In the genomic region with DNA sequence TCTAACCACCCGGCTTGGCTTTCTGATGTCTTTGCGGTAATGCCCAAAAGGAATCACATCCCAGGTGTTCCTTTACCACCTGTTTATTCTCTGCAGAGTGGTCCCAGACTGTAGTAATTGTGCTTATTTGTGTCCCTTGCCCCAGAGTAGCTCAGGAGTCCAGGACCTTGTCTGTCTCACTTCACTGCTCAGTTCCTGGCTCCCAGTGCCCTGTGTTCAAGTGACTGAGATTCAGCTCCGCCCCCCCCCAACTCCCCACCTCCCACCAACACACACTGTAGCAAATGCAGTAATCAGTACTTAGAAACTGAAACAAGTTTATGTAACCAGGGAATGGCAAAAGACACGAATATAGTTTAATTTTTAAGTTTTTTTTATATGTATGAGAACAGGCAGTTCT, we compare ENCODE assay signal across 22 mouse cellular contexts. TPM values are rescaled to one million over a fixed set of nuclear protein-coding genes. Genes with fewer than 3 reads are reported as not detected.
DNase-seq lines count a peak whose midpoint lies in the region; ATAC-seq and TF ChIP-seq lines count a peak whose summit lies in the region.
"Had no signal": no experiment of that assay in that cellular context is flagged by ENCODE, and none has a peak within 500 bp of the region (broad histone marks: within the 10 kb centered on the region; RNA-seq: fewer than 3 reads in every experiment).

No protein-coding gene starts in this region.

- no peak for TF ChIP-seq CTCF in small intestine, adult 2 months (IDR thresholded peaks at IDR 0.05; ENCODE audit: extremely low read depth, insufficient read length, insufficient replicate concordance, low read depth, low read length)

- no peaks in the 10 kb centered on the region for H3K4me1 ChIP-seq in kidney, embryonic 16.5 days (ENCODE audit: insufficient read depth, low read length)
- H3K4me1 ChIP-seq in kidney, embryonic 15.5 days = peaks cover 4% of the 10 kb centered on the region; the same call in 1 of the 2 replicates
- H3K4me1 ChIP-seq in small intestine, adult 2 months (ENCODE audit: control insufficient read depth, insufficient read depth, insufficient read length, low read length) = peaks cover 24% of the 10 kb centered on the region; the same call in 1 of the 2 replicates
- H3K4me1 ChIP-seq in midbrain, embryonic 14.5 days (ENCODE audit: control insufficient read depth, insufficient read depth, low read length) = no peaks in the 10 kb centered on the region
- H3K4me1 ChIP-seq: embryonic facial prominence, embryonic 12.5 days; heart, embryonic 10.5 days; hindbrain, embryonic 12.5 days had no signal

- H3K4me2 ChIP-seq in kidney, embryonic 16.5 days (replicated peaks; ENCODE audit: low read depth, low read length) = no peak overlapping the region
- no peak overlapping the region for H3K4me2 ChIP-seq in kidney, embryonic 15.5 days
- H3K4me2 ChIP-seq in midbrain, embryonic 14.5 days (ENCODE audit: low read length) = no peak overlapping the region
- H3K4me2 ChIP-seq: embryonic facial prominence, embryonic 12.5 days; forebrain, embryonic 15.5 days; hindbrain, embryonic 12.5 days had no signal

- H3K4me3 ChIP-seq in kidney, embryonic 16.5 days (ENCODE audit: low read length) = no peak overlapping the region
- H3K4me3 ChIP-seq in kidney, embryonic 15.5 days (replicated peaks) = no peak overlapping the region
- H3K4me3 ChIP-seq in small intestine, adult 2 months (ENCODE audit: low read depth, low read length) = no peak overlapping the region
- H3K4me3 ChIP-seq in midbrain, embryonic 14.5 days (replicated peaks; ENCODE audit: low read depth, low read length) = no peak overlapping the region
- H3K4me3 ChIP-seq: embryonic facial prominence, embryonic 12.5 days; forebrain, embryonic 15.5 days; heart, embryonic 10.5 days; hindbrain, embryonic 12.5 days had no signal

- H3K36me3 ChIP-seq in kidney, embryonic 16.5 days (ENCODE audit: insufficient read depth, low read length) = peaks cover 6% of the 10 kb centered on the region; the same call in 1 of the 2 replicates
- peaks cover 53% of the 10 kb centered on the region for H3K36me3 ChIP-seq in kidney, embryonic 15.5 days
- H3K36me3 ChIP-seq in small intestine, adult 2 months (ENCODE audit: control insufficient read depth, insufficient read depth, low read length) = peaks cover 12% of the 10 kb centered on the region
- peaks cover 26% of the 10 kb centered on the region for H3K36me3 ChIP-seq in midbrain, embryonic 14.5 days (ENCODE audit: control insufficient read depth, insufficient read depth, low read length)

- no peaks in the 10 kb centered on the region for H3K9me3 ChIP-seq in kidney, embryonic 16.5 days (ENCODE audit: low read length)
- H3K9me3 ChIP-seq in kidney, embryonic 15.5 days (replicated peaks) = no peaks in the 10 kb centered on the region
- H3K9me3 ChIP-seq in midbrain, embryonic 14.5 days (ENCODE audit: control insufficient read depth, low read length) = no peaks in the 10 kb centered on the region
- H3K9me3 ChIP-seq: embryonic facial prominence, embryonic 12.5 days; forebrain, embryonic 15.5 days; G1E; heart, embryonic 10.5 days; hindbrain, embryonic 12.5 days had no signal

- no peak overlapping the region for H3K27ac ChIP-seq in kidney, embryonic 16.5 days (ENCODE audit: low read length)
- H3K27ac ChIP-seq in kidney, embryonic 15.5 days = no peak overlapping the region
- H3K27ac ChIP-seq in small intestine, adult 2 months (ENCODE audit: insufficient read depth, low read depth, low read length) = peak overlapping the region; percentile 39
- H3K27ac ChIP-seq in midbrain, embryonic 14.5 days (replicated peaks; ENCODE audit: low read depth, low read length) = no peak overlapping the region
- H3K27ac ChIP-seq: embryonic facial prominence, embryonic 12.5 days; forebrain, embryonic 15.5 days; heart, embryonic 10.5 days; hindbrain, embryonic 12.5 days had no signal

- no peak for TF ChIP-seq POLR2A in small intestine, adult 2 months (IDR thresholded peaks at IDR 0.05; ENCODE audit: low read depth, low read length)

- 62% methylated on average over 4 of the region's 4 CpGs for WGBS in kidney, embryonic 16.5 days
- WGBS in kidney, embryonic 15.5 days = 60% methylated on average over 4 of the region's 4 CpGs
- 66% methylated on average over 4 of the region's 4 CpGs for WGBS in small intestine, adult 2 months
- WGBS in midbrain, embryonic 14.5 days = 95% methylated on average over 4 of the region's 4 CpGs

- ATAC-seq in kidney, embryonic 16.5 days (ENCODE audit: low FRiP score, low TSS enrichment) = no peak
- ATAC-seq in kidney, embryonic 15.5 days (replicated peaks; ENCODE audit: low FRiP score) = no peak
- ATAC-seq in midbrain, embryonic 14.5 days (ENCODE audit: low FRiP score, low TSS enrichment) = no peak
- ATAC-seq: CD4-positive, CD25-positive, alpha-beta regulatory T cell, adult 4 months; forebrain, embryonic 15.5 days had no signal

- H3K9ac ChIP-seq in kidney, embryonic 16.5 days (replicated peaks; ENCODE audit: low read length) = no peak overlapping the region
- H3K9ac ChIP-seq in kidney, embryonic 15.5 days = no peak overlapping the region
- no peak overlapping the region for H3K9ac ChIP-seq in midbrain, embryonic 14.5 days (replicated peaks; ENCODE audit: low read length)
- H3K9ac ChIP-seq: embryonic facial prominence, embryonic 12.5 days; forebrain, embryonic 15.5 days; hindbrain, embryonic 12.5 days had no signal

- H3K27me3 ChIP-seq in kidney, embryonic 16.5 days (ENCODE audit: insufficient read depth, low read length) = no peaks in the 10 kb centered on the region
- H3K27me3 ChIP-seq in kidney, embryonic 15.5 days = no peaks in the 10 kb centered on the region
- no peaks in the 10 kb centered on the region for H3K27me3 ChIP-seq in small intestine, adult 2 months (ENCODE audit: control insufficient read depth, insufficient read depth, low read length)
- H3K27me3 ChIP-seq in midbrain, embryonic 14.5 days (ENCODE audit: control insufficient read depth, insufficient read depth, low read length) = no peaks in the 10 kb centered on the region
- H3K27me3 ChIP-seq: embryonic facial prominence, embryonic 12.5 days; forebrain, embryonic 15.5 days; hindbrain, embryonic 12.5 days had no signal

- peak; percentile 26 for DNase-seq in kidney, adult 11 months
- DNase-seq in kidney, postnatal 36 days = peak; percentile 51 to 58
- no peak for DNase-seq in midbrain, embryonic 14.5 days
- no peak for DNase-seq in cerebellum, postnatal 36 days
- DNase-seq: adrenal gland, adult 8-10 months; adrenal gland, postnatal 36 days; B cell, adult 2 months; cerebellum, adult 8-10 months; cerebellum, postnatal 14 days; gastrocnemius, postnatal 10 days; heart, adult 18-20 months; heart, postnatal 10 days; heart, postnatal 4 days had no signal

RNA-seq across cellular contexts. Expression of a gene that starts 19.0 kb away (rescaled TPM):
- 70.0 and 72.7 TPM in 2 replicates for polyA plus RNA-seq in kidney, embryonic 16.5 days (2015; fragmentation: Nextera tagmentation; extraction: Ambion mirVana)
- 63.3 and 63.5 TPM in 2 replicates for polyA plus RNA-seq in kidney, embryonic 15.5 days (2015; fragmentation: Nextera tagmentation; extraction: Ambion mirVana)
- polyA plus RNA-seq in small intestine, adult 2 months (2012; rRNA removed) = 16.6 and 35.2 TPM in 2 replicates
- 66.8 and 77.9 TPM in 2 replicates for polyA plus RNA-seq in midbrain, embryonic 14.5 days (2014; fragmentation: Nextera tagmentation; extraction: Ambion mirVana)

RNA-seq across cellular contexts. Expression of a gene that starts 56.5 kb away (rescaled TPM):
- 2.7 and 3.0 TPM in 2 replicates for polyA plus RNA-seq in kidney, embryonic 16.5 days (2015; fragmentation: Nextera tagmentation; extraction: Ambion mirVana)
- 2.0 and 2.1 TPM in 2 replicates for polyA plus RNA-seq in kidney, embryonic 15.5 days (2015; fragmentation: Nextera tagmentation; extraction: Ambion mirVana)
- 6.7 and 11.7 TPM in 2 replicates for polyA plus RNA-seq in small intestine, adult 2 months (2012; rRNA removed)
- 0.11 and 0.24 TPM in 2 replicates for polyA plus RNA-seq in midbrain, embryonic 14.5 days (2014; fragmentation: Nextera tagmentation; extraction: Ambion mirVana)
- polyA plus RNA-seq: CD4-positive, CD25-positive, alpha-beta regulatory T cell, adult 4 months had no signal

Comparison
In these comparisons a context has a peak if more than half of its experiments do, and no peak if none do; other contexts are left out.
1. DNase-seq: peak in kidney, adult 11 months (single experiment) and kidney, postnatal 36 days (2 of 2); none in midbrain, embryonic 14.5 days (single experiment) and cerebellum, postnatal 36 days (0 of 2).